Mouse (Mus musculus) kidney, adult 9 months (tissue): ENCODE results near the gene Trp53i11.

Source experiments
- DNase-seq: peaks from one replicate; pipeline ENCODE4 v3.0.0; 2022

Gene Trp53i11

DNA sequence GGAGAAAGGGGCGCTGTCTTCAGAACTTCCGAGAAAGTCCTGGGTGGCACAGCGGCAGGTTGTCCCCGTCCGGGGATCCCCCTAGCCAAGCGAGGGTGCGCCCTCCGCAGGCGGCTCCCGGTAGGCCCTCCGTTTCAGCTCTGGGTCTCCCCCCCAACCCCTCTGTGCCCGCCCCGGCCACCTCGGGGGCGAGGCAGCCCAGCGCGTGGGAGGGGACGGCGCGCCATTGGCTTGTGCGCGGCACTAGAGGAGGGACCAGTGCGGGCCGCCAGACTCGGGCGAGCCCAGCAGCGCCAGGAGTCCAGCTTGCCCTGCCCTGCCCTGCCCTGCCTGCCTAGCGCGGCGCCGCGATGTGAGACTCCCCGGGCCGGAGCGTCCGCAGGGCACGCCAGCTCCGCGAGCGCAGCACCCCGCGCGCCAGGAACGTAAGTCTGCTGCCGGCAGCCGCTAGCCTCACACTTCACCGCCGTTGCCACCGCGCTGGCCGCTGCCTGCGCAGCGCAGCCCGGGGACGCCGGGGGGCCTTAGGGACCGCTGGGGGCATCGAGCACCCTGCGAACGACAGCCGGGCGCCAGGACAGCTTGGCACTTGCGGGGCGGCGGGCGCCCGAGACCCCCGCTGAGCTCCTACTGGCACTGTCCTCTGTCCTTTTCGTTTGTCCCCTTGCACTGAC is at the start of gene Trp53i11:
Trp53i11 (plus strand) TSS at position 226 of the 674 bp plus-strand sequence.
- peak; percentile 79 for DNase-seq

DNA sequence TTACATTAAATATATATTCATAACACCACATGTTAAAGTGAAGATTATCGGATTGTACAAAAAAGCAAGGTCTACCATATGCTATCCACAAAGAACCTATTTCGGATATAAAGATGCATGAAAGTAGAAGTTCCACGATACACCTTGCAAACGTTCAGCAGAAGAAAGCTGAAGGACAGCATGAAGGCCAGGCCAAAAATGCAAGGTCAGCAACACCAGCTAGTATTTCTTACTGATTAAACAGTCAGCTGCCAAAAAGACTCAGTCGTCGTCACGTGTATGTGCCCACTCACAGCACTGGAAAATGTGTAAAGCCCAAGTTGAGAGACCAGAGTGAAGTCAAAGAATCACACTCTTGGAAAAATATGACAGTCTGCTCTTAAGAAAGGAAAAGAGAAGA is 47.9 kb upstream of the Trp53i11 start:
- DNase-seq: no peak

DNA sequence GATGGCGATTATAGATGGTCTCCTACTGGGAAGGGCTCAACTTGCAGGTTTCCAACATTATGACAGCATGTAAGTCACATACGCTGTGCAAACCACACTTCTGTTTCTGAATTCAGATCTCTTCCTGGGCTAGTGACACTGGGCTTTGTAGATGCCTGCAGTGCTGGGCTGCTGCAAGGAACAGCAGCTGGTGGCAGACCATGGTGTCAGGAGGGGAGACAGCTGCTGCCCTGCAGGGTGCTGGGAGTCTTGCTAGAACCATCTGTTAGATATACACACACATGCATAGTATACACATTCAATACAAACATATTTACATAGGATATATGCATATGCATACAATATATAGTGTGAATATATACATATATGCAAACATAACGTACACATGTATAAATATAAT is 46.0 kb upstream of the Trp53i11 start:
- no peak for DNase-seq

DNA sequence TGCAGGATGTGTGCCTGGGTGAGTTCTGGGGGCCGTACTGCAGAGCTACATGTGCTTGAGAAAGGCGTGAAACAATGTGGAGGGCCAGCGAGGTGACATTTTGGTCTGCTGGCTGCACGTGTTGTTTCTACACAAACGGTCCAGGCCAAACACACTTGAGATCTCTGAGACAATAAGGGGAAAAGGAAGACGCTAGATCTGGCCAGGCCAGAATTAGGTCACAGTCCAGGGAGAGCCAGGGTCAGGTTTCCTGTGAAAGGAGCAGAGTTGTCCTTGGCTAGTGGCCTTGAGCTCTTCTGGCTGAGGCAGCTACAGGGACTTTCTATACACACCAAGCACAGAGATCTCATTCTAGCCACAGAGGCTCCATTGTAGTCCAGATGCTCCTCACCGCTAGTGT is 44.7 kb upstream of the Trp53i11 start:
- peak; percentile 65 for DNase-seq

DNA sequence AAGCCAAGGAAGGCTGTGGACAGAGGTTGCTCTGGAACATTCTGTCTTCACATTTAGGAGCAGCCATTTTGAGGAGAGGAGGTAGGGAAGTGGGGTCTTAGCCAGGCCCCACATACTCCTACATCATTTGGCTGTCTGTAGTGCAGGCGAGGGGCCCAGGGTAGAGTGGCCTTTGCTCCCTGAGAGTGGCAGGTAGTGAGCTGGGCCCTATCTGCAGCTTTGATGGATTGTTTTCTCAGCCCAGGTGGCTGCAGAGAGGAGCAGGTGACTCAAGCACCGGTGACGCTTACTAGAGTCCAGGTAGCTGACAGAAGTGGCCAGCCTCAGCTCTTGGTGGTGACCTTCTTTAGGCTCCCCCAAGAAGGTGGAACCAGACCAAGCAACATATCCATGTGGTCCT is 43.2 kb upstream of the Trp53i11 start:
- no peak for DNase-seq

DNA sequence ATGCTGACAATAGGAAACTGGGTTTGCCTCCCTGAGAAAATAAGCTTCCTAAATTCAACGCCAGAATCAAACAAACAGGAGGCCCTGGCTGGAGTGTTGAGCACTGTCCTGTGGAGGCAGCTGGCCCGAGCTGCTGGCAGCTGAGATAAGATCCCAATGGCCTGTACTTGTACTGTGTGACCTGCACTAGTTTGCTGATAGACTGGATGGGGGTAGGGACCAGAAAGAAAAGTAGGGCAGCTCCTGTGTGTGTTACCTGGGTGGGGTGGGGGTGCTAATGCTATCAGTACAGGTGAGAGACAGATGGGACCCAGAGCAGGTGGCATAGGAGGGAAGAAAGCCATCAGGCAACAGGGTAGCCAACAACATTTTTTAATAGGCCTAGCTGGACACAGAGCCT is 37.3 kb upstream of the Trp53i11 start:
- DNase-seq: no peak

DNA sequence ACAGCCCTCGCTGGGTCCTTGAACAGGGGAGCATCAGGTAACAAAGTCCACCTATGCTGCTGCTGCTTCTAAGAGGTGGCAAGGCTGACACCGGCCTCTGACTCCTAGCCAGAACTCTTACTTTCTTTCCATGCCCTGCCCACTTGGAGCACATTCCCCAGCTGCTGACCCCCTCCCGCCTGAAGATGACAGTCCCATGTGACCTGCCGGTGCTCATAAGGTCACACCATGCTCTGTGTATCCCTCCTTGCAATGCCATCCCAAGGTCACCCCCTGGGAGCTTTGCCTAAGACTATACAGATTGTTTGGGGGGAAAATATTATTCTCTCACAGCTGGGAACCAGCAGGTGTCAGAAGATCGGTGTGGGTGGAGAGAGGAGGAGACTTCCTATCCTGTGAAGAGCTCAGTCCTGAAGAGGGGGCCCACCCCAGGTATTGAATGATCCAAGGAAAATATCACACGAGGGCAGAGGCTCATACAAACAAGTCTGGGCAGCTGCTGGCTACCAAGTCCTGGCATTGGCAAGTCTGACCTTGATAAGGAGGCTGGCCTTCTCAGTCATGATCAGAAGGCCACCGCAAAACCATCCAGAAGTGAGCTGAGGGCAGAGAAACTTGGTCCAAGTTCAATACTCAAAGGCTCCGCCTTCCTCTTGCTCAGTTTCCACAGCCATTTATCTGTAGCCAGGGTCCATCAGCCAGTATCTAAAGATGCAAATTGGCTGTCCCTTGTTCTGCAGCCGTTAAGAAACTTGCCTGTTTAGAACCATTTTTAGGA is 36.5 kb upstream of the Trp53i11 start:
- no peak for DNase-seq

DNA sequence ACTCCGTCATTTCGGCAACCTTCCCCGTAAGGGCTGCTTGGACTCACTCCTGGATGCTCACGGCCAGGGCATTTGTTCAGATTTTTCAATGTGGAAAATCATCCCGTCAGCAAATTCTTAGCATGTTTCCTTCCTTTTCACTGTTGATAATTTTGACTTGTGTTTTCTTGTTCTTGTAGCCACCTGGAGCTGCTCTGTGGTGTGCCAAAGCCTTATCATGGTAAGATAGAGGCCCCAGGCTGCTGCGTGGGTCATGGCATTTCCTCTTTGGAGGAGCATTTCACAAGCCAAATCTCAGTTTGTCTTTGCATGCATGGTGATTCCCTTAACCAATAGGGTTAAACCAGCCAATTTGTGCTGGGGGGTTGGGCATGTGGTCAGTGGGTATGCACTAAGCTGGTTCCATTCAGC is 35.2 kb upstream of the Trp53i11 start:
- no peak for DNase-seq

DNA sequence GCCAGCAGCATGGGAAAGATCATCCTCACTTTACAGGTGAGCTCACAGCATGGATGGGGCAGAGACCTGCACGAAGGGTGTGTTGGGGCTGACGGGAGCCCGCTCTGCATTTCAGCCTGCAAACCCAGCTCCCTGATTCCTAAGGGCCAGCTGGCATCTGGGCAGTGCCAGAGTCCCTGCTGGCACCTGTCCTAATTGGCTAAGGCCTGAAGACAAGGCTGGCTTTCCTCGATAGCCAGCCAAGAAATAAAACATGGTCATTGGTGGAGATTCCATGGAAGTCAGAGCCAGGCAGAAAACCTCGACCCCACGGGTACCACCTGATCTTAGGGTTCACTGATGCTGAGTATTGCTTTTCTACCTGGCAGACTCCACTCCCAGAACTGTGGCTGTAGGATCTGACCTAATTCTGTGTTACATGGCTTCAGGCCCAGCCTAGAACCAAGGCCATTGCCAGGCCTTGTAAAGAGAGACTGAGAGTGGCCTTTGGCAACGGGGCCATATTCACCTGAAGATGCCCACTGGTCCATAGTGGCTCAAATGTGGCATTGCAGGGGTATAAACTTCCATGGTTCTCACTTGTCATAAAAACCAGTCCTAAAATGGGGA is 34.4 kb upstream of the Trp53i11 start:
- no peak for DNase-seq

DNA sequence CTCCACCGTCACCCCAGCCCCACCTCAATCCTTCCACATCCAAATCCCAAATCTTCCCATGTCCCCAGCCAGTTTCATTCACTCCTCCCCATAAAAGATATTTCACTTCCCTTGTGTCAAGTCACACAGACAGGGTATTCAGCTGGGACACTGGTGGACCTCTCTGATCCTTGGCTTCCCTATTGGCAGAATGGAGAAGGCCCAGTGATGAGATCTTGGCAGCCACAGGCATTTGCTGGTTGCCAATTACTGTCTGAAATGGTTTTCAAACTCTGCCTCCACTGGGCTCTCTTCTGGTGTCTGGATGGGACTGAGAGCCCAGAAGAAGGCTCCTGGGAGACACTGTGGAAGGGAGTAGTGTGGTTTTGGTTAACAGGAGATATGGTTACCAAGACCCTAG is 33.5 kb upstream of the Trp53i11 start:
- no peak for DNase-seq

DNA sequence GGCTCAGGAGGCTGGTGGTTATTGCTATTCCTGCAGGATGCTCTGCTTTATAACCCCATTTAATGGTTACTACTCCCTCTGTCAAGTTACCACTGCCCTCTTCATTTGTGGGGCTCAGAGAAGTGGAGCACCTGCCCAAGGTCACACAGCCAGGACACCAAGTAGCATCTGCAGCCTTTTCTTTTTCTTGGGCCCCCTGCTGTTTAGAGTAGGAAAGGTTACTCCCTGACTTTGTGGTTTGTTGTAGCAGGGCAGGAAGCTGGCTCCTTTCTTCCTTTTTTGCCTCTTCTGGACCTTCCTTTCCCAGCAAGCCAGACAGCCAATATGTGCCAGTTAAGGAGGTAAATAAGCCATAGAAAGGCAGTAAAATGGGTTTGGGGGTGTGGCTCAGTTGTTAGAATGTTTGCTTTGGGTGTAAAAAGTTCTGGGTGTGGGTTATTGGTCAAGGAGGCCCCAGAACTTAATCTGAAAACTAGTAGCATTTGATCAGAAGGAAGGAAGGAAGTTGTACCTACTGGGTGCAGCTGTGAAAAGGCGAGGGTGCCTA is 32.8 kb upstream of the Trp53i11 start:
- DNase-seq: no peak

DNA sequence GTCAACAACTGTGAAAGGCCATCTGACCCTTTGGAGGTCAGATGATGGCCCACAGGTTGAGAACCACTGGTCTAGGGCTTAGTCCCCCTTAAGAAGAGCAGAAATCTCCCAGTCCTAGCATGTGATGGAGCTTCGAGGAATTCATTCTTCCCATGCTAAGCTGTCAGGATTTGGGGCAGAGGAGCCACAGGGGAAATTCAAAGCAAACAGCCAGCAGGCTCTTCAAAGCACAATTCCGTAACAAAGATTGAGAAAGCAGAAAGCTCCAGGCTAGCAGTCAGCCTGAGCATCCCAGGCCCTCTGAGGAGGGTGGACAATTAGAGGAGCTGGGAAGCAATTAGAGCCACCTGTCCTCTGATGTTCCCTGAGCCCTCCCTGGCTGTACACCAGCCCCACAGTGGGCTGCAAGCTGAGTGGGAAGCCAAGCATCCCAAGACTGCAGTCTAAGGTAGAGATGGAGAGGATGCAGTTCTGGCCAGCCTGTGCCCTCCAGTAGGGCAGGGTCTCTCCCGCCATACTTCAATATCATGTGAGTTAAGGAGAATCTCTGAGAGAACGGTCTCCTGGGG is 26.8 kb upstream of the Trp53i11 start:
- no peak for DNase-seq

DNA sequence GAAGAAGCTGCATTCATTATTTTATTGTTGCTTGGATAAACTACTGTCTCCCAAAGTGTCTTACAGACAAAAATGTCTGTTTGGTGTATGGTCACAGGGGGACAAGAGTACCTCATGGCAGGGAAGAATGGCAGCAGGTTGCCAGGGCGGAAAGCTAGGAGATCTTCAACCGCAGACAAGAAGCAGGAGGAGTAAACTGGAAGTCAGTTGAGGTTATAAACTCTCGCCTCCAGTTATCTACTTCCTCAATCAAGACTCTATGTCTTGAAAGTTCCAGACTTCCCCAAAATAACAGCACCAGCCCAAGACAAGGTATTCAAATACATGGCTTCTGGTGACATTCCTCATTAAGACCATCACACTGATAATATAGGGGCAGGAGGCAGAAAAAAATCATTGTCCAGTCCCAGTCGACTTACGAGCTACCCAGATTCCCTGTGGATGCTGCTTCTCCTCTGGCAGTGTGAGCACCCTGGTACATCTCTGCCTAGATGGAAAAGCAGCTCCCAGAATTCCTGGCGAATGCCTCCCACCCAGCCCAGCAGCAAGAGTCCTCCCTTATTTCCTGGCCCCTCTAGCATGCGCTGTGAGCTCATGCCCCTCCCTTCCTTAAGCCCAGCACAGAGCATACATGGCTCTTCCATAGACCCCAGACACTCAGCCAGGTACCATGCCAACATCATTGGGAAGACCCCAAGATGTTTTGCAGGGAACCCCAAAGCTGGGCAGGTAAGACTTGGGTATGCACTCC is 25.3 kb upstream of the Trp53i11 start:
- DNase-seq: no peak

DNA sequence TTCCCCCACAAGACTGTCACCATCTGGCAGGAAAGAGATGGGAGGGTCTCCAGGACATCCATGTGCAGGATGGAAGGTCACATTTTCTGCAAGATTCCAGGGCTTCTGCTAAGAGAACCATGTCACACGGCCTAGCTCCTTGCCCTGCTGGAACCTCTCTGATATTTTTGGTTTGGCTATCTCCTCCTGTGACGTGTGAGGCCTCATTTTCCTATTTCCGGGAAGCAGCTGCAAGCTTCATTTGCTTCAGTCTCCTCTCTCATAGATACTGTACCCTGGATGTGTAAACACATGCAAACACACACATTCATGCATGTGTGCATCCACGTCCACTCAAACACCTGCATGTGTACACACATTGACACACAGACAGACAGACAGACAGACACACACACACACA is 24.6 kb upstream of the Trp53i11 start:
- DNase-seq: peak; percentile 39

DNA sequence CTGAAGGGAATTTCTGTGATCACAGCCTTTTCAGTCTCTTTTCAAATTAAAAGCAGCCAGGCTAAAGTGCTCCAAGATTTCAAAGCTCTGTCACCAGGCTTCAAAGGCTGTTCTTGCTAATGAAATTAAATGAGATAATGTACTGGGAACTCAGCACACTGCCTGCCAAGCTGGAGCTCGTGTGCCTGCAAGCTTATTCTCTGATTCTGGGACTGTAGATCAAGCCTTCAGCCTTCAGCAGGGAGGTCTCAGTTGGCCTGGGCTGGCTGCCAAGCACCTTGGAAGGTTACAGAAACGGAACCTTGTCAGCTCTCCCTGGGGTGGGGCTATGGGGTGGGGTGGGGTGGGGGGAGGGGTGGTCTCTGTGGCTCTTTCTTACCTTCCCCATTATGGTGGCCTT is 24.0 kb upstream of the Trp53i11 start:
- DNase-seq: no peak

DNA sequence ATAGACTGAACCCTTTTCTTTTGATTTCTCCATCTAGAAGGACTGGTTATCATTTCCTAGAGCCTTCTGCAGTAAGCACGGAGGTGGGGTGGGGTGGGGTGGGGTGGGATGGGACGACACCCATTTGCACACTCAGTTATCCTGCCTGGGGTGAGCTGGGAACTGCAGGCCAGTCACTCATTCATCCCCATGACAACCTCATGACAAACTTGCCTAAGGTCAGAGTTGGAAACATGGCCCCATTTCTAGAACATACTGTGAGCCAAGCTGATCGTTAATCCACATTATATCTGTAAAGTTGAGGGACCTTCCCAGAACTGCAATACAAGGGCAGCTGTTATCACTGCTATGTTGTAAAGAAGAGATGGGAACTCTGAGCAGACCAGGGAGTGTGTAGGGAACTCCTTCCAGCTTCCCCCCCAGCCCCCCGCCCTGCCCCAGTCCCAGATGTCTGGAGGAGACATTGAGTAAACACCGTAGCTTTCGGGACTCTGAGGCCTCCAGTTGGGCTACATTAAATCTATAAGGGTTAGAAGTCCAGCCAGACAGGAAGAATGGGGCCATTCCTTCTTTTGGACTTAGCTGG is 23.5 kb upstream of the Trp53i11 start:
- DNase-seq: no peak

DNA sequence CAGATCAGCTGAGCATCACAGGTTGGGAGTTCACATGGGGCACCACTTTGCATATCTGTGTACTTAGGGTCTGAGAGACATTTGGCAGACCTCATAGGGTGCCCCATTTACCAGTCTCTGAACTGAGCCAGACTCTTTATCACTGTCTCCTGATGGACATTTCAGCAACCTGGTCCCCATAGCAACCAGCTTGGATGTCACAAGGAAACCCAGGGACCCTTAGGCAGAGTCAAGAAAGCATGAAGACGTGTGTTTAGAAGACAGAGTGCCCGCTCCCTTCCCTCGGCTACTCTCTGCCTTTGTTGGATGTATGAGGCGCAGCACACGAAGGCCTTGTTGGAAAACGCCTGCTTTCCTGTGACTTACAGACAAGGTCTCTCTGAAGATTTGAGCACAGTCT is 21.1 kb upstream of the Trp53i11 start:
- no peak for DNase-seq

DNA sequence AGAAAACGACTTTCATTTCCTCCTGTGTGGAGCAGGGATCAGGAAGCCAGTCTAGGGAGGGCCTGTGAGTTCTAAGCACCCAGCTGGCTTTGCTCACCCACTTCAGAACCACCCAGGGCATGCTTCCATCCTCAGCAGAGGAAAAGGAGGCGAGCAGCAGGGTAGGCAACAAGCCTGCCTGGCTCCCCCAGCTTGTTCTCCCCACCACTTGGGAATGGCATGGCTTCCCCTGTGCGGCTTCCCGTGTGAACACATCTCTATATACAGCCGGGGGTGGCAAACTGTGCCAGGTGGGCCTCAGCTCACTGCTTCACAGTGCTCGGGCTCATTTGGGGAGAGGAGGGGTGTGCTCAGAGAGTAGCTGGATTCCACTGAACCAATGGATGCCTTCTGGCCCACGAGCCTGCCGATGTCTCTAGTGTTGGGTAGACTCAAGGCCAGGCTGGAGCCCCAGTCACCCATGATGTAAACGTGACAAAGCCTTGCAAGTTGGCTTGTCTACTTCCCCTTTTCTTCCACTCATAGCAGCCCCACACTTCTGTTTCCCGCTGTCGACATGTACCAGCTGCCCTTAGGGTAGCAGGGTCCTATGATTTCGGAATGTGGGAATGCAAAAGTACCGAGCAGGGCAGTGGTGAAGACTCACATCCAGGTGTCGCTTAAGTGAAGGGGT is 20.5 kb upstream of the Trp53i11 start:
- DNase-seq: no peak

DNA sequence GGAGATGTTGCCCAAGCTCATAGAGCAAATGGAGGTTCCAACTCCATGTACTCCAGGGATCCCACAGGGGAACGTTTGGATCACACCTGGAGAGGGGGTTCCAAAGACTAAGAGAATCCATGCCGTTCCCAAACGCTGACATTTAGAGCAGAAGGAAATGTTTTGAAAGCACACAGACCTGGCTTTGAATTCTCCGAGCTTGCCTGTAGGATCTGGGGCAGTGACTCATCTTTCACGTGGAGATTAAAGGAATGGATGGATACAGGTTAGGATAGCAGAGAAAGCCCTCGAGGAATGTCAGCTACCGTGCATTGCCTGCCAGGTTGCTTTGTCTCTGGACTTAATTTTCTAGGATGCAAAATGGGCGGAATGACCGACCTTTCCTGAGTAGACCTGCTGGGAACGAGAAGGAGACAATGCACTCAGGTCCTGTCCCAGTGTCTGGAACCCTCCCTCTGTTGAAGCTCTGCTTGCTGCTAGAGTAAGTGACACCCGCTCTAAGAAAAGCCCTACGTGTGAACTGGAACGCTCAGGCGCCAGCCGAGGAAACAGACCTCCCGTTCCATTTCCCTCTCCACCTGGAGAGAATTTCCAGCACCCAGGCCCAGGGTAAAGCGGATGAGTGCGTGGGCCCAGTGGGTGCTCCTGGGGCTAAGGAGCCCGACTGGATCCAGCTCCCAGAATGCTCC is 17.0 kb upstream of the Trp53i11 start:
- DNase-seq: no peak

DNA sequence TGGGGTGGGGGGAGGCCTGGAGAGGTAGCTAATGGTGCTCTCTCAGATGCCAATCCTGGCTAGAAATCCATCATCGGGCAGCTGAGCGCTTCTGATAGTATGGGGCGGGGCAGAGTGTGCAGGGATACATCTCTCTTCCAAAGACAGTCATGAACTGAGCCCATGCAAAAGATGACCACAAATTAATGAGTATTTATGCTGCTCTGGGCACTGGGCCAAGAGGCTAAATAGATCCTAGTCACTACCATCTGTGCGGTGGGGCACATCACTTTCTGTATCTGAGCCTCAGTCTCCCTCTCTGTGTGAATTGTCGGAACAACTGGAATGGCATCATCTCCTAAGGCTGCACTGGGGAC is 16.5 kb upstream of the Trp53i11 start:
- no peak for DNase-seq

DNA sequence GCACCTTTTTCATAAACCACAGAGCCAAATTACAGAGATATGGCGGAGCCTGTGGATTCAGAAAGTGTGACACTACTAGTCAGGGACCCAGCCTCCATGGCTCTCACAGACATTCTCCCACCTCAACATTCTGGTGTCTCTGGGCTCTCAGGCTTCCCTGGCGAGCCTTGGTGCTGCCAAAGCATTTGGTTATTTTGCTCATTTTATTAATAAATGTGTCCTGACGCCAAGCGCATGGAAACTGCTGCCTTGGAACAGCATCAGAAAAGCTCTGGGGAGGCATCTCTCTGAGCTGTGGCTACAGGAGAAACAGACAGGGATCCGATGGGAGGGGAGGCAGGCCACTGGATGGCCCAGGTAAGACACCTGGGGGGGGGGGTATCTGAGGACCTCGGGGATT is 15.4 kb upstream of the Trp53i11 start:
- no peak for DNase-seq
